22 mouse cellular contexts compared by ENCODE assay signal in genomic region chr2:77274976-77275641, GRCm38 (mm10). TPM values are rescaled to one million over a fixed set of nuclear protein-coding genes. Genes with fewer than 3 reads are reported as not detected.
A peak's percentile ranks its signal among the peaks of the same experiment; 100 is the strongest.
DNase-seq lines count a peak whose midpoint lies in the region; ATAC-seq and TF ChIP-seq lines count a peak whose summit lies in the region.
"Had no signal": no experiment of that assay in that cellular context is flagged by ENCODE, and none has a peak within 500 bp of the region (broad histone marks: within the 10 kb centered on the region; RNA-seq: fewer than 3 reads in every experiment).

No protein-coding gene starts in this region.

- no peak overlapping the region for H3K4me2 ChIP-seq in heart, embryonic 11.5 days
- H3K4me2 ChIP-seq: embryonic facial prominence, embryonic 13.5 days; liver, embryonic 15.5 days; neural tube, embryonic 12.5 days; stomach, embryonic 15.5 days had no signal

- H3K4me1 ChIP-seq in heart, embryonic 11.5 days (ENCODE audit: control insufficient read depth, insufficient read depth, low read length), result peaks cover 8% of the 10 kb centered on the region; the same call in 1 of the 2 replicates
- H3K4me1 ChIP-seq: neural tube, embryonic 12.5 days had no signal

- DNase-seq in adrenal gland, adult (ENCODE audit: inconsistent age in 2 of 2, low spot score in 1 of 2), result peak; percentile 63 to 79
- no peak for DNase-seq in adrenal gland, adult 18-20 months (ENCODE audit: low spot score in 2 of 2)
- peak; percentile 42 to 47 for DNase-seq in heart, postnatal 10 days
- DNase-seq in left cerebral cortex, adult 2 months (ENCODE audit: extremely low spot score in 1 of 2, low spot score in 2 of 2), result no peak
- no peak for DNase-seq in left cerebral cortex, postnatal 14 days (ENCODE audit: low spot score in 2 of 2)
- DNase-seq in testis, postnatal 14 days (ENCODE audit: low spot score), result peak; percentile 51
- no peak for DNase-seq in layer of hippocampus, adult 18-20 months (ENCODE audit: low spot score in 2 of 2)
- DNase-seq: gastrocnemius, postnatal 10 days; heart, postnatal 36 days; kidney, adult 18-20 months; layer of hippocampus, adult 9-11 months; lung, postnatal 10 days; spleen, adult 18-20 months had no signal

- no peak for ATAC-seq in heart, embryonic 11.5 days (replicated peaks; ENCODE audit: insufficient number of reproducible peaks, low FRiP score, low TSS enrichment)
- ATAC-seq: forebrain, embryonic 16.5 days had no signal

- H3K4me3 ChIP-seq in heart, embryonic 11.5 days (ENCODE audit: low read depth, low read length), result no peak overlapping the region
- no peak overlapping the region for H3K4me3 ChIP-seq in left cerebral cortex, adult 2 months
- H3K4me3 ChIP-seq: embryonic facial prominence, embryonic 13.5 days; heart, embryonic 10.5 days; liver, embryonic 15.5 days; megakaryocyte, embryonic 14.5 days; neural tube, embryonic 12.5 days; stomach, embryonic 15.5 days had no signal

- no peak overlapping the region for H3K27ac ChIP-seq in heart, embryonic 11.5 days (ENCODE audit: low read depth, low read length)
- peak overlapping the region; percentile 36; the same call in 1 of the 2 replicates for H3K27ac ChIP-seq in left cerebral cortex, adult 2 months
- H3K27ac ChIP-seq: embryonic facial prominence, embryonic 13.5 days; heart, embryonic 10.5 days; liver, embryonic 15.5 days; neural tube, embryonic 12.5 days; stomach, embryonic 15.5 days had no signal

- no peaks in the 10 kb centered on the region for H3K36me3 ChIP-seq in heart, embryonic 11.5 days (ENCODE audit: control insufficient read depth, insufficient read depth, low read length)
- H3K36me3 ChIP-seq: heart, embryonic 10.5 days; liver, embryonic 15.5 days; neural tube, embryonic 12.5 days; stomach, embryonic 15.5 days had no signal

- TF ChIP-seq CTCF in left cerebral cortex, adult 2 months (IDR thresholded peaks at IDR 0.05), result no peak

- WGBS in heart, embryonic 11.5 days (ENCODE audit: insufficient replicate concordance), result 82% methylated on average over 9 of the region's 9 CpGs

- H3K27me3 ChIP-seq in heart, embryonic 11.5 days (ENCODE audit: control insufficient read depth, insufficient read depth, low read length), result no peaks in the 10 kb centered on the region
- H3K27me3 ChIP-seq: embryonic facial prominence, embryonic 13.5 days; neural tube, embryonic 12.5 days; stomach, embryonic 15.5 days had no signal

- no peaks in the 10 kb centered on the region for H3K9me3 ChIP-seq in heart, embryonic 11.5 days (replicated peaks; ENCODE audit: control insufficient read depth, low read length)
- H3K9me3 ChIP-seq: embryonic facial prominence, embryonic 13.5 days; heart, embryonic 10.5 days; liver, embryonic 15.5 days; megakaryocyte, embryonic 14.5 days; neural tube, embryonic 12.5 days; stomach, embryonic 15.5 days had no signal

- intact Hi-C loops in heart, postnatal 10 days (cut with DNase I), result no loop called here
- intact Hi-C loops in left cerebral cortex, adult 2 months (cut with DNase I), result no loop called here
- intact Hi-C loops in left cerebral cortex, postnatal 14 days (cut with DNase I), result no loop called here

- H3K9ac ChIP-seq in heart, embryonic 11.5 days (ENCODE audit: low read depth, low read length), result no peak overlapping the region
- H3K9ac ChIP-seq: embryonic facial prominence, embryonic 13.5 days; liver, embryonic 15.5 days; neural tube, embryonic 12.5 days; stomach, embryonic 15.5 days had no signal

RNA-seq across cellular contexts. Expression of gene Sestd1, which starts 5.3 kb away (rescaled TPM):
- 10 to 100 TPM; 12.6 to 18.9 TPM for total RNA-seq in adrenal gland, adult 18-20 months (2021)
- total RNA-seq in heart, postnatal 10 days (2021), result 10 to 100 TPM; 27.8 to 31.7 TPM
- 12.9 and 15.8 TPM in 2 replicates for polyA plus RNA-seq in heart, embryonic 11.5 days (2014; fragmentation: Nextera tagmentation; extraction: Ambion mirVana)
- total RNA-seq in left cerebral cortex, adult 2 months (2021), result 10 to 100 TPM; 55.2 to 61.6 TPM
- 100 to 1,000 TPM in 1 of 2 experiments, 10 to 100 TPM in 1; 92.9 to 102 TPM for total RNA-seq in left cerebral cortex, postnatal 14 days (2021)
- 10 to 100 TPM; 31.3 to 33.7 TPM for total RNA-seq in layer of hippocampus, adult 18-20 months (2021)
- total RNA-seq: MEL had no signal

Comparison
In these comparisons a context has a peak if more than half of its experiments do, and no peak if none do; other contexts are left out.
1. DNase-seq: peak in adrenal gland, adult (2 of 2), heart, postnatal 10 days (2 of 2) and testis, postnatal 14 days (single experiment); none in adrenal gland, adult 18-20 months (0 of 2), left cerebral cortex, adult 2 months (0 of 2), left cerebral cortex, postnatal 14 days (0 of 2) and layer of hippocampus, adult 18-20 months (0 of 2).